Mouse (Mus musculus) naive thymus-derived CD4-positive, alpha-beta T cell, adult 2 months (primary cell): Measurements from ENCODE around the gene Slc23a2.

Source experiments
- DNase-seq: peaks from one replicate; pipeline ENCODE4 v3.0.0-alpha.2; 2011; ENCODE audit warnings: low read depth

Slc23a2 gene

DNA sequence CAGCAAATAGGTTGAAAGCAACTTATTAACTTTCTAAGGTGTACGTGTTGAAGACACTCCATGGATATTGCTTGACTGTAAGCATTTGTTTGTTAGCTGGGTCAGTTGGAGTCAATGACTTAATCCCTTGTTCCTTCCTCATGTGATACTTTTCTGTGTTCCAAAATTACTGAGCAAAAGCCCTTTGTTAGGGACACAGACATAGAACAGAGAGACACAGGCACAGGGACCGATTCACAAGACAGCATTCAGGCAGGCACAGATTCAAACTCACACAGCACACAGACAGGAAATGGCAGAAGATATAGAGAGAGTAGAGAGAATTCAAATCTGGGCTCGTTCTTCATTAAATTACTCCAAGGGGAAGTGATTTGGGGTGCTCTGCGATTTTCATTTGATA is 97.5 kb downstream of the Slc23a2 start:
- DNase-seq: no peak

DNA sequence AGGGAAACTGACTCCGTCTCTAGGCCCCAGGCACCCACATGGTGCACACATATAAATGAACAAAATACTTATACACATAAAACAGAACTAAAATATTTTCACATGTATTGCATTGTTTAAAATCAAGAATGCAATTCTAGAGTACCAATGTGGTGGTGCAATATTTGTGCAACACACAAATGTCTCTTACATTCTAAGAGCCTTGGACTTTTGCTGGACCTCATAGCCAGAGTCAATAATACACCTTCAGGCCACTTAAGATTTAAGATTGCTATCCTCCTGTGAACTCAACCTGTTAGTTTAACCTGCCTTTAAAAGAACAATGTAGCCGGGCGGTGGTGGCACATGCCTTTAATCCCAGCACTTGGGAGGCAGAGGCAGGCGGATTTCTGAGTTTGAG is 98.2 kb downstream of the Slc23a2 start:
- DNase-seq: no peak

DNA sequence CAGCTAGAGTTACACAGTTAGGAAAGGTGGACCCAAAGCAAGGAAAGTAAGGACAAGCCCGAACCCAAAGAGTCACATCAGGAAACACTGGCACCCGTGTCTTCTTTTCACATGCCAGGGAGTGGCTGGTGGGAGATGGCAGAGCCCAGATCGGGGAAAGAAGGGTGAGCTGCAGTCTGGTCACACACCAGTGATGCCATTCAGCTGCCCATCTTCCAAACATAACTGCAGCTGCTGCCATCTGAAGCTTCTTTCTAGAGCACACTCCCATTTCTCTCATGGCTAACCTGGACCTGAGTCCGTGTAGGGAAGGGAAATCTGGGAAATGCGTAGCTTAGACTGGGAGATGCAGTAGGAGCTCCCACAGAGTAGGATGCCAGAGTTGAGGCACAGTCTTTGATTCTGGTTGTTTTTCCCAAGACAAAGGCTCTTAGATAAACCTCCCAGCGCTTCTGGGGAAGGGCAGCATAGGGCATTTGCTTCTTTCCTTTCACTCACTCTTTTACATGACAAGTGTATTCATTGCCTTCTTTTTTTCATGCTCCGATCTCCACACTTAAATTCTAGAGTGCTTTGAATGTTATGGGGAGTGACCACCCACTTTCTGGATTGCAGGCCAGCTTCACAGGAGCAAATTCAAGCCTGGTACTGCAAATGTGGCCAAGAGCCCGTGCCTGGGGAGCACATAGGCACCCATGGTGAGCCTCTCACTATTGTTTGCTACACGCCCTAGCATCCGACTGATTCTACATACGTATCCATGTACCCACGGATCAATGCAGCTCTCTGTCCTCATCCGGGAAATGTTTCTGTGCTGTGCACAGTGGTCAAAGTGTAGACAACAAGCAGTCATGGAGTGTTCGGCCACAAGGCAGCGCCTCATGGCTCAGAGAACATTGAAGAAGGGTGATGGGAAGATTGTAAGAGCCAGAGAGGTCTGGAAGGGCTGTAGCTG is 100.3 kb downstream of the Slc23a2 start:
- no peak for DNase-seq

DNA sequence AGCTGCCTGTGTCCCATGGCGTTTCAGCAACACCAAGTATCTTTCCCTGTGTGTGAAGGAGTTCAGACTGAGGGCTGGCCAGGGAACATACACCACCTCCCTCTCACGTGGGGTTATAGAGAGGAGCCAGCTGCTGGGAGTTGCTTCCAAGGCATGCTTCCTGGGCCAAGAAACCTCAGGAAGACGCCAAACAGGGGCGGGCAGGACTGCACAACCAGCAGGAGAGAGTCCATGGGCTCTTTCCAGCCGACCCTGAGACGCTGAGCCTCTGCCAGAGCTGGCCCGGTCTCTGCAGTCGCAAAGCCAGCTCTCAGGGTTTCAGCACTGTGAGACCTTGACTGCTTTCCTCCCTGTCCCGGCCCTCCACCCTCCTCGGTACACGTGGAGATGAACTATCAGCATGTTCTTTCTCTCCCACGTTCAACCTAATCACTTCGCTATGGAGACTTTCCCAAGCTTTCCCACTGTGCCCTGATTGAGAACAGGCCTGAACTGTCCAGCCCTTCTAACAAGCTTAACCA is 101.7 kb downstream of the Slc23a2 start:
- DNase-seq: no peak

DNA sequence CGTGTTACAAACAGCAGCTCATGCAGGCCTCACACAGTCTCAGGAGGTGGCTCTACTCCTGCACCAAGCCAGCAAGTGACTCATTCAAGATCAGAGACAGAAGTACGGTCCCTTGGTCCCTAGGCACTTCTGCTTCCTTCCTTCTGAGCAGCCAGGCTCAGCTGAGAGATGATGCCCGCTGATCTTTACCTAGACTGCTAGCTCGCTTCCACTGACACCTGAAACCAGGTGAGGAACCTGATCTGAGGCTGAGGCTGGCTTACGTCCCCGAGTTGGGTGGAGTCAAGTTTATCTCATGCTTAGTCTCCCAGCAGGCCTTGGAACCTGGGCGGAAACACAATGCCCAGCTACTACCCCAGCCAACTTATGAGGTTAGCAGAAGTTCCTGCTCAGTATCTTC is 105.0 kb downstream of the Slc23a2 start:
- peak; percentile 81 for DNase-seq

DNA sequence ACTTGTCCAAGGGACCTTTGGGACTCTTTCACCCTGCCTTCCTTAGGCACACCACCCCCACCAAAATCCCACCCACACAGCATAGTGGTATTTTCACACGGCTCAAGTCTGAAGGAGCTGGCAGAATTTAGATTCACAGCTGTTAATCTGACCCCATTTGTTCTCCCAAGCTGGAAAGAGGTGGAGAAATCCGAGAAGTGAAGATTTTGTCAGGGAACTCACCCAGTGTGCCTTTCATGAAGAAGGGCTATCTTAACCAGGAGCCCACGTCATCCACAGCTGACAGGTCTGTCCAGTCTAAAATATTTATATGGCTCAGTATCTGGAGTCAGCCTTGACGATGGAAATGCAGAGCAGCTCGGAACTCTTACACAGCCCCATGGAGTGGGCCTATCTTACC is 108.6 kb downstream of the Slc23a2 start:
- no peak for DNase-seq

DNA sequence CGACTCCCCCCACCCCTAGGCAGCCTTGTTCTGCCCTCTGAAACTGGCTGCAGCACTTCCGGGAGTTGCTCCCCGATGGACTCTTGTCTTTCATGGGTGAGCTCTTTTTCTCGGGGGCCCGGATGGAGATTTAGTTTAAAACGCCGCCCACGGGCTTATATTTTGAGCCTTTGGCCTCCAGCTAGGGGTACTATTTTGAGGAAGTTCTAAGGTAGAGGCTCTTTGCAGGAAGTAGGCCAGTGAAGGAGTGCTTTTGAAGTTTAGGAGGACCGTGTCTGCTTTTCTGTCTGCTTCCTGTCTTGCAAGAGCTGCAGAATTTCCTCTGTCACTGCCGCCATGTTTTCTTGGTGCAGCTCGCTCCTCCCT is 109.5 kb downstream of the Slc23a2 start:
- peak; percentile 78 for DNase-seq

DNA sequence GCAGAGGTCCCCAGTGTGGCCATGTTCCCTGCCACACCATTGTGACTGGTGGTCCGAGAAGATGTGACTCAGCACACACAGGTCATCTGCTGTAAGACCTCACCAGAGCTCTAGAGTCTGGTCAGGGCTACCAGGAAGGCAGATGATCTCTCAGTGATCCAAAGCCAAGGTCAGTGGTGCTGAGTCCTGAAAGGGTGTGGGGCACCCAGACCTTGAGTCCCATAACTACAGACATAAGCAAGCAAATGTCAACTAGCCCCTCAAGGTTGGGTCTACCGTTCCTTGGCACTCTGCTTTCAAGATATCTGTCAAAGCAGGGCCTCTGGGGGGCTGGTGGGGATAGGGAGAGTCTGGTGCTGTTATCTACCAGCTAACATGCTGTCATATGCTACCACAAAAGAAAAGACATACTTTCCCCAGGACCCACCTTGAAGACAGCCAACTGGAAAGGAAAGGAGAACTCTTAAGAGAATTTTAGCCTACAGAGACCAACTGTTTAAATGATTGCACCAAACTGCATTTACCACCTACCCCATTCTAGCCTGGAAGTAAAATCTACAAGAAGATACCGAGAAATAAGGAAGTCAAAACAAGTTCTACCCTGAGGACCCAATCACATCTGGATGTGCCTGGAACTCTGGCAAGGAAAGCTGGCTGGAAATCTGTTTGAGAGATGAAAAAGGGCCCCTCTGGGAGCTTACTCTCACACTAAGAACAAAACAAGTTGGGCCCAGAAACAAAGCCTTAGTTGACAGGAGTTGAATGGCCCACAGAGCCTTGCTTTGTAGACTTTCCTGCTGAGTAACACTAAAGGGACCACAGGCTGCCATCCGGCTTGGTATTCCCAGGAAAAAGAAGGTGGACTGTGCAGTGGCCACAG is 110.1 kb downstream of the Slc23a2 start:
- DNase-seq: no peak

DNA sequence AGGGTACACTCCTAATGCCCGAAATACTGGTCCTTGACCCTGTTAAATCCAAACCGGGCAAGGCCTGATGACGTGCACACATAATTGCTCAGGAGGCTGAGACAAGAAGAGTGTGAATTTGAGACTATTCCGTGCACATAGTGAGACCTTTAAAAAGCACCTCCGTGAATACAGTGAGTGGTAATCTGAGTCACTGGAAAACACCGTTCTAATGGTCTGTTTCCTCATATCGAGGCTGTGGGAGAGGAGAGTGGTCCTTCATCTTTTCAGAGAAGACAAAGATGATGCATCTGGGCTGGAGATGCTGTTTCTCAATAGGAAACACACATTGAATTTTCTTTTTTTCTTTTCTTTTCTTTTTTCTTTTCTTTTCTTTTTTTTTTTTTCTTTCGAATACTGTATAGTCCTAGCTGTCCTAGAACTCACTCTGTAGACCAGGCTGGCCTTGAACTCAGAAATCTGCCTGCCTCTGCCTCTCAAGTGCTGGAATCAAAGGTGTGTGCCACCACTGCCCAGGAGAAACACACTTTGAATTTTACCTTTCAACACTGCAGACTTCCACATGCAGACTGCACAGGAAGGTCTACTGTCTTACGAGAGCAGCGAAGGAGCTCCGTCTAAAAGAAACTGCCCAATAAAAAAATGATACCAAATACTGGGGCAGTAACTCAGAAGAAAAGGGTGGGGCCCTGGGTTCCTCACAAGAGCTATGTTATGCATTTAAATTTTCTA is 113.4 kb downstream of the Slc23a2 start:
- DNase-seq: no peak

DNA sequence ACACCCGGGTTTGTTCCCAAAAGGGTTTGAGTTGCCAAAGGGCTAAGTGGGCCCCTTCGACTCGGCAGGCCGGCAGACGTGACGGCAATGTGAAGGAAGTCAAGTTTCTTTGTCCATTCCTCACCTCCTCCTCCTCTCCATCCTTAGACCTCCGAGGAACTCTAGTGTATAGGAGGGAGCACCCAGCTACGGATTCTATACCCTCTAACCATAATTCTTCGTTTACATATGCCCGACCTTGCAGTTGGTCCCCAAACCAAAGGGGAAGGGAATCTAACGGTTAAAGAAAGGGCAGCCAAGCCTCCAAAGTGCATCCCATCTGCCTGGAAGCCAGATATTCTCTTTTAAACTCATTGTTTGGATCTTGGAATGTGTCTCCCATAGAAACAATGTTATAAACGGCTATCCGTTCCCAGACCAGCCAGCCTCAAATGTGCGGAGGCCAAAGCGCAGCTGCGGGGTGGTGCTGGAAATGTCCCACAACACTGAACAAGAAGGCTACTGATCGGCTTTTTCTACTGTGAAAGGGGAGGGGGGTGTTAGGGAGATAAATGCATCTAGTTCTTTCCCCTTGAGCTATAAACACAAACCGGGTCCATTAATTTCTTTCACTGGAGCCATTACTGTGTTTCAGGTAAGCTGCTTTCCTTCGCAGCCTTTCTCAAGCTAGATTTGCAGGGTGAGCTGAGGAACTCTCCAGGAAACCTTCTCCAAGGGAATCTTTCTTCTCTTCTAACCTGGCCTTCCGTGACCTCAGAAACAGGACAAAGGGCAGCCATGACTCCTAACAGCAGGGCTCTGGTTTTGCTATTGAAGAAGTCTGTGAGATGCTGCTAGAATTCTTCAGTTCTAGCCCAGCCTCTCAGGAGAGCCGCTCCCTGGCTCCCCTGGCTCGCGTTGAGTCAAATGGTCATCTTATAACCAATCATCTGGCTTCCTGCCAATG is 114.2 kb downstream of the Slc23a2 start:
- no peak for DNase-seq

DNA sequence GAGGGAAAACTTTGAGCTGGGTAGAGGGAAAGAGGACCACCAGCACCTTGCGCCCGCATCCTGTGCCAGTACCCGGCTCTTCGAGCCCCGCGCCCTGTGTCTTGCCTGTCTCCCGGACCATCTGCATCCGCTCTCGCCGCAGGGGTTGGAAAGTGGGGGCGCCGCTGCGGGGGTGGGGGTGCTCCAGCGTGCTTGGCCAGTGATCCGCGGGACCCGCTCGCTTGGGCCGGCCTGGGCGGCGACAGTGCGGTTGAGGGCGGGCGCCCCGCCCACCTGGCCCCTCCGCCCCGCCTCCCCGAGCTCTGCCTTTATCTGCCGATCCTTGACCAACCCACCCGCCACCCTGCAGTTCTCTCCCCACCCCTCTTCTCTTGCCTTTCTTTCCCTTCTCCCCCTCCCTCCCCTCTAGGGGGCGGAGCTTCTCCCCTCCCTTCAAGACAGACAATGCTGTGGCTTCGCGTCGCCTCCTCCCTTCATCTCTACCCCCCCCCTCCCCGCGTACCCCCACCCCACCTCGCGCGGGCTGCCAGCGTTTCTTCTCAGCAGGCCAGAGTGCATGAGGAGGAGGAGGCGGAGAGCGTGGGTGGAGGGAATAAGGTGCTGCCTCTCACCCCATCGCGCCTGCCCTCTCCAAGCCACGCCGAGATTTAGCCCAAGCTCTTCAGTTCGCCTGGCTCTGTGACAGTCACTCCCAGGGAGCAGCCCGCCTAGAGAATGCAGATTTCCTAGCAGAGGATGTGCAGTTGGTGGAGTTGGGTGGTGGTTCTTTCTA is 115.1 kb downstream of the Slc23a2 start, which contains the start of gene Rassf2:
Gene Rassf2, minus strand, starts transcription at position 613 of the 772 bp plus-strand sequence.
- DNase-seq: peak; percentile 90

DNA sequence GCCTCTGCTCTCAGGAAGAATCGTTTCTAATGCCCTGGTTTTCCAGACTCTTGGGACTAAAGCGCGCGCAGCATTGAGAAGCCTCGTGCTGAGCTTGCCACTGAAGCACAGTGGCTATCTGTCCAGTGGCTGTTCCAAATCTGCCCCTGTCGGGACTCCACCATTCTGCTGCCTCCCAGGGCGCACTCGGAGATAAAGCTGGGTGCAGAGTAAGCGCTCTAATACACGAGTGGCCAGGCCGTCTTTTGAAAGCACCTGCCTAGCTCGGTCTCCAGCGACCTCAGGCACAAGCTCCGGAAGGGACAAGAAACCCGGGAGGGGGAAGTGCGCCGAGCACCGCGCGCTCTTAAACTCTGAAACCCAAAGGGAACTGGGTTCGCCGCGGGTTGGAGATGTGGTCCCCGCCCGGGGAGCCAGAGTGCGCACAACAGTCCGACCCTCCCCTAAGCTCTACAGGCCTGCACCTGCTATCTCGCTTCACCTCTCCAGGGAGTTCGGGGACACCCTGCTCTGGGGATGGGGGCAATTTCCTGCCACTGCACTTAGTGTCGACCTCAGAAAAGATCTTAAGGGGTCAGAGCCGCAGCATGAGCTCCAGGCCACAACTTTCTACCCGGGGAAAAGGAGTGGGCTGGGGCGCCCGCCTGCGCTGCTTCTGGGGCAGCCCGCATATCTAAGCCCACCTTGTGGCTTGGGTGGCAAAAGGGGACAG is 115.9 kb downstream of the Slc23a2 start:
- DNase-seq: peak; percentile 70

DNA sequence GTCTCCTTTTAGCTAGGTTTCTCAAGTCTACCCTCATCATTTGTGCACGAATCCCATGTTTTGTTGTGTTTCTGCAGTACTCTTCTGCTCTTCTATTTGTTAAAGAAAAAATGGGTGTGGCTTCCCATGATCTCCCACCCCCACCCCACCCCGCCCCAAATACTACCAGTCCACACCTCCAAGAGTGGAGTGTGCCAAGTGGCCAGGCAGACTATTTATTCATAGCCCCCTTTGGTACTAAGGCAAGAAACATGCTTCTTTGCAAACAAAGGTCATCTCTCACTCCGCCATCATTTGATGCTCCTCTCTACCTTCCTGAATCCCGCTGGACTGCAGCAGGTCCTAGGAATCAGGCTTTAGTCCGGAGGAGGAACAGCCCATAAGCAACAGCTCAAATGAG is 116.8 kb downstream of the Slc23a2 start:
- no peak for DNase-seq

DNA sequence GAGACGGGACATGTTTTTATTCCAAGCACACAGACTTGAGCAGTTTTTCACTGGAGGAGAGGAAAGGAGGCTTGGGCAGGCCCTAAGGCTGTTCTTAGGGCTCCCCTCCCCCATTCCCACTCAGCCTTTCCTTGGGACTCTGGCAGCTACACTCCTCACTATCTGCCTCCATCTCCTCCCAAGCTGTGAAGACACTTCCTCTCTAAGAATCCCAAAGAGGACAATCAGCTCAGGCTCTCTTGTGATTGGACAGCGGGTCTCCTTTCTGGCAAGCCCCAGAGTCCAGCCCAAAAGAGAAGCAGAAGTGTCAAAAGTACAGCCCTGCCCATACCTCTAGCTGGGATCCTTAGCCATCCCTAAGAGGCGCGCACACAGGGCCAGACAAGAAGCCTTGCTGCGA is 117.5 kb downstream of the Slc23a2 start:
- DNase-seq: no peak

DNA sequence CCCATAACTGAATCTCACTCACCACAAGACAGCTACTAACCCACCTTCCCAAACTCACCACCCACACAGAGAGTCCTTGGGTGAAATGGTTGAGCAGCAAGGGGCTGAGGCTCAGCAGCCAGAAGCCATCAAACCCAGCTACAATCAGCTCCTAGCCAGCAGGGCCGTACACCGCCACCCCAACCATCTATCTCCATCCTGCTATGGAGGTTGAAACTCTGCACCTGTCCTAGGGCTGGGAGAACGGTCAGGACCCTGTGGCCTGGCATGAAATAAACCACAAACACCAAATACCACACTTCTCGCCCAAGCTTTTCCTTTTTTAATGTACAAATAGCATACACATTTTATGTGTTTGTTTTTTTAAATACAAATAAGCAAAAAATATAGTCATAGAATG is 120.9 kb downstream of the Slc23a2 start:
- no peak for DNase-seq

DNA sequence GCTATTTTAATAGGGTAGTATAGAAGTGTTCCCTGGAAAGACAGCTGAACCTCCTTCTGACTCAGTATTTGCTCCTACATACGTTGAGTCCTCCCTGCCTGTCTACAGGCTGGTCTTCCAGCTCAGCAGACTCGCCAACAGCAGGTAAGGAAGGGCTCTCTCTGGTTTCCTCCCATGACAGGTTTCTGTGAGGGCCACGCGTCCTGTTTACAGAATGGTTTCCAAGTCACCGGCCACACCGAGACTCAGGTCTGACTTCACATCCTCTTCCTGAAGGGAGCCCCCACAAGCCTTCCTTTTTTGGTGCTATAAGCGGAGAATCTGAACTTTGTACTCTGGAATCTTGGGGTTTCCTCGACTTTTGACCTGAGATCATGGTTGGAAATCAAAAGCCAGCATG is 122.3 kb downstream of the Slc23a2 start:
- peak; percentile 71 for DNase-seq

DNA sequence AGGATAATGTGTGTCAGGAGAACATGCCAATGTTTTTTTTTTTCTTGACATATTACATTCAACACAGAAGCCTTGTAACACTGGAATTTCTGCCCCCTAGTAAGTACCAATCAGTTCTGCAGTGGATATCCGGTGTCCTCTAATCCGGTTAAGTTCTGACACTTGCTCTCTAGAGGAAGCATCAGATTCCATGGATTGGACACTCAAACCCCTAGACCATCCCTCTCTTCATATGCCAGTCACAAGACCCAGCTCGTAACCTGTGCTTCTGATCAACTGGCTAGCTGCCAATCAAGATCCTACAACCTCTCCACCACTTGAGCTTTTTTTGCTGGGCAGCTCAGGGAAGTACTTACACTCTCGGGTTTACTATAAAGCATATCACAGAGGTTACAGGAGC is 123.3 kb downstream of the Slc23a2 start:
- DNase-seq: peak; percentile 49

DNA sequence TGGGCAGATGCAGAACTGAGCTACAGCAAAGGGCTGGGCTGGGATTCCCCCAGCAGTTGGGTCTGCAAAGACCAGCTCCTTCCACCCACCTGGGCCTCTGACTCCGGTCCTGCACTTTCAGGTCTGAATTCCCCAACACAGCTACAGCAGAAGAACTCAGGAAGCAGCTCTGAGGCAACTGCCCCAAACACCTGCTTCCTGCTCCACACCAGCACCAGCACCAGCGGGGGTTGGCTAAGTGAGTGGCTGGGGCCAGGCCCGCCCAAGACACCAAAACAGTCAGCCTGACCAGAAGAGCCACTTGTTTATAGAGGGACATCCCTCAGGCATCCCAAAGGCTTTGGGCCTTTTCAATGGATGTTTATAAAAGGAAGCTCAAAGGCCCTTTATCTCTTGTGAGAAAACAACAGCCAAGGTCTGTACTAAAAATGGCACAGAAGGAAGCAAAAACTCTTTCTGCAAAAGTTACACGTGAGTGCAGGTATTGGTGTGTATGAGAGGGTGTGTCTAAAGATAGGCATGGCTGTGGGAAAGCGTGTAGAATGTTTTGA is 123.8 kb downstream of the Slc23a2 start:
- DNase-seq: peak; percentile 69

DNA sequence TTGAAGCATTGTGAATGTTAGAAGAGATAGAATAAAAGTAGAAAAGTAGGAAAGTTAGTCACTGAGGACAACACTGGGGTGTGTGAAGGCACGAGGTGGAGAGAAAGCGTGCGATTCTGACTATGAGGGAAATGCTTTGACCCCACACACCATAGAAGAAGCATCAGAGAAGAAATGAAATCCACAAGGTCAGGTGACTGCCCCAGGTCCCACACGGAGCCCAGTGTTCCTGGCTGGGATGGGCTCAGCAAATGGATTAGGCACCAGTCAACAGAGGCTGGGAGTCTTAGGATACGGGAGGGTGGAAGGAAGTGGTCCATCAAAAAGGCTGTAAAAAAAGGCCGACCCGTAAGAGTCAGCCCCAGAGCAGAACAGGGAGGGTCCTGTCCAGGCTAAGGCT is 124.5 kb downstream of the Slc23a2 start:
- DNase-seq: no peak
